Mouse (Mus musculus): ENCODE results near the gene Oas1h. TPM values are rescaled to one million over a fixed set of nuclear protein-coding genes. Genes with fewer than 3 reads are reported as not detected.
"Not testable (repeated sequence)": the region's sequence is repeated elsewhere in the genome, so short reads cannot be mapped to it uniquely, and the experiment has no call there.

The Oas1h gene
- total RNA-seq, 2 experiments from 2014 or later, result 0.20 TPM; not detected in 1

DNA sequence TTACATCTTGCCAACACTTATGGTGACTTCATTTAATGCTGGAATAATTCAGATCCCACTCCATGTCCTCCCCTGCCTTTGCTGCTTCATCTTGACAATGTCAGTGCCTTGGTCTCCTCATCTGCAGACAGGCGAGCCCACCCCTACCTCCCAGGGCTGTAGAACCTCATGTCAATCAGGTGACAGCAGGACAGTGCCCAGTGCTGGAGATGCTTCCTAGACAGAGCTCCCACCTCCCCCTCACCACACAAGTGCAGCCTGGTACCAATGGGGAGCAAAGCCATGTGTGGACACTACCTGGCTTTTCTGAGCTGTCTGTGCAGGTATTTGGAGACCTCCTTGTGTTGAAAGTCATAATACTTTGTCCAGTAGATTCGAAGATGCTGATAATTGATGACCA lies 17.6 kb downstream of the Oas1h start:
- DNase-seq (ENCODE audit: low spot score in 2 of 2), result not testable (repeated sequence)

DNA sequence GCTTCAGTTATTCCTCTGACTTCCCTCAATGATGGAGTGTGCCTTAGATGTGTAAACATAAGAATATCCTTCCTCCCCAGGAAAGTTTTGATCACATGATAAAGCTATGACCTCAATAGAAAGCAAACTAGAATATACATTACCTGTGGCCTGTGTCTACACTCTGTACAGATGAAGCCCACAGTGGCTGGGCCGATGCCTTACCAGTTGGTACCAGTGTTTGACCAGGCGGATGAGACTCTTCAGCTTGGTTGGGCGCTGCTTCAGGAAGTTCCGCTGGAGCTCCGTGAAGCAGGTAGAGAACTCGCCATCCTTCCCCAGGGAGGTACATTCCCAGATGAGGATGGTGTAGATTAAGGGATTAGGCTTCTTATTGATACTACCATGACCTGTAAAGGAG lies 20.5 kb downstream of the Oas1h start:
- DNase-seq (ENCODE audit: low spot score in 2 of 2), result not testable (repeated sequence)

DNA sequence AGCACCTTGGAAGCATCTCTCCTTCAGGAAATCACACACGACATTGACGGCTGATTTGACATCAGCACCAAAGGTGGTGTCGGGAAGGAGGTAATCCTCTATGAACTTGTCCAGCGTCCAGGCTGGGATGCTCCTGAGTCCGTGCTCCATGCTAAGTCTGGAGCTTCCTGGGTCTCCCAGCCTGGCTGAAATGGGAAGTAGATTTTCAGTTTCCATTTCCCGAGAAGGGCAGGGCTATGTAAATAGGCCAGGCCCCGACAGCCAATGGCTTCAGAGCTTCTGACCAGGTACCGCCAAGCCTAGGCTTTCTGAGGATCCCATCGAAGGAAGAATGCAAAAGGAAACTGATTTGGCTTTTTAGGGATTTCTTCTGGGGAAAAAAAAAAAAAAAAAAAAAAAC lies 26.2 kb downstream of the Oas1h start, which contains the start of gene Oas1g:
Gene Oas1g (minus strand): TSS at position 201 of the 400 bp plus-strand sequence.
- DNase-seq (ENCODE audit: low spot score in 2 of 2), result not testable (repeated sequence)

DNA sequence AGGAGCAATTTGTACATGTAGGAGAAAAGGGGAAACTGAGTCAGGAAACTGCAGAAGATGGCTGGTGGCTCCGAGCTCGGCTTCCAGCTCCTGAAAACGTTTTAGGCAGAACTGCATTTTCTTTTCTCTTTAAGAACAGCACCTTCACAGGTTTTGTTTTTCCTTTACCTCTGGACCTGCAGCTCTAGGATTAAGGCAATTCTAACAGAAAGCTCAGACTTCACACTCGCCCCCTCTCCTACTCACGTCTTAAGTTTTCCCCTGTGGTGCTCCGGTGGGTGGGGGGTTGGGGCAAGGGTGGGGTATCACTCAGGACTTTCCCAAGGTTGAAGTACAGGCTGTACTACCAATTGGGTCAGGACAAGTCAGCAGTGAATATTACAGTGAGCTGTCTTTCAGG lies 26.6 kb downstream of the Oas1h start:
- no peak for DNase-seq (ENCODE audit: low spot score in 2 of 2)

DNA sequence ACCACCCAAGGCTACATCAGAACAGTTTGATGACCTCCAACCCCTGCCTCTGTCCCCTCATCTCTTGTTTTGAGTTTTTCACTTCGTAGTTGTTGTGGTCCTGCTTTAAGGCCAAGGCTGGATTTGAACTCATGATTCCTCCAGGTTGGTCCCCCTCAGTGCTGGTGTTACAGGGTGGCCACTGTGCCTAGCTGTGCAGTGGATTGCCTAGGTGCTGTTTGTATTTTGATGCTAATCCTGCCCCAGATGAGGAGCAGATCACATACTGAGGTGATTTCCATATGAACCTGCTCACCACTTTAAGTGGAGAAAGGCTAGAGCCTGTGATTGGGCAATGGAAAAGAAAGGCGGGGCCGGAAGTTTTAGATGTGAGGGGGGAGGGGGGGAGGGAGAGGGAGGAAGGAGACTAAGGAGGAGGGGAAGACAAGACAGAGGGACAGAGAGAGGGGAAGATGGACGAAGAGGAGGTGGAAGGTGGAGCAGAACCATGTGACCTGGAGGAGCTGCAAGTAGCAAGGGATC lies 27.1 kb downstream of the Oas1h start:
- DNase-seq (ENCODE audit: low spot score in 2 of 2), result not testable (repeated sequence)

DNA sequence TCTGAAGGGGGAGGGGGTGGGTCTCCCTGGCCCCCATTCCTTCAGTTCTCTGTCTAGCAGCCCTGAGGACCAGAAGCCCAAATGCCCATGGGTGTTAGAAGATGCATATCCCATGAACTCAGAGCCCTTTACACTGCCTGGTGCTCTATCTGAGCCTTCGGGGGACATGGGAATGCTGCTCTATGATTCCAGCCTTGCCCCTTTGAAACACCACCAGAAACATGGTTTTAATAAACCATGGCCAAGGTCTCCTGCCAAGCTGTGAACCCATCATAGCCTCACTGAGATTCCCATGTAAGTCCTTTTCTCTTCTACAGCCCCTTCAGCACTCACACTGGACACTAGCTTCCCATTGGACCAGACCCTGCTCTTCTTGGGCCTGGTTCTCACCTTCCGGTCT lies 28.8 kb downstream of the Oas1h start:
- no peak for DNase-seq (ENCODE audit: low spot score in 2 of 2)

DNA sequence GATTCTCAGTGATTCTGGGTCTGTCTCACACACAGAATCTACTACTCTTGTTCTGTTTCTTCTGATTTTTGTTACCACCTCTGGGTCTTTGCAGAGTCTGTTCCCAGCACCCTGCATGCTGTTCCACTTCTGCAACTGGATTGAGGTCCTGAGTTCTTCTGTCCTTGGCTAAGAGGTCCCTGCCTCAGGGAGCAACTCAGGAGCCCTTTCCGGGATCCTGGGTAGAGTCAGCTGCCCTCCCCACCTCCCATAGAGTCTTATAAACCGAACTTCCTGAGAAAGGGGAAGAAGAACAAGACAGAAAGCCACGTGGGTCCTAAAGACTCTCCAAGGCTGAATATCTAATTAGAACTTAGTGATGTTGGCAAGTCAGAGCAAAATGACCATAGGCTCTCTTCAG lies 29.8 kb downstream of the Oas1h start:
- DNase-seq (ENCODE audit: low spot score in 2 of 2), result no peak

DNA sequence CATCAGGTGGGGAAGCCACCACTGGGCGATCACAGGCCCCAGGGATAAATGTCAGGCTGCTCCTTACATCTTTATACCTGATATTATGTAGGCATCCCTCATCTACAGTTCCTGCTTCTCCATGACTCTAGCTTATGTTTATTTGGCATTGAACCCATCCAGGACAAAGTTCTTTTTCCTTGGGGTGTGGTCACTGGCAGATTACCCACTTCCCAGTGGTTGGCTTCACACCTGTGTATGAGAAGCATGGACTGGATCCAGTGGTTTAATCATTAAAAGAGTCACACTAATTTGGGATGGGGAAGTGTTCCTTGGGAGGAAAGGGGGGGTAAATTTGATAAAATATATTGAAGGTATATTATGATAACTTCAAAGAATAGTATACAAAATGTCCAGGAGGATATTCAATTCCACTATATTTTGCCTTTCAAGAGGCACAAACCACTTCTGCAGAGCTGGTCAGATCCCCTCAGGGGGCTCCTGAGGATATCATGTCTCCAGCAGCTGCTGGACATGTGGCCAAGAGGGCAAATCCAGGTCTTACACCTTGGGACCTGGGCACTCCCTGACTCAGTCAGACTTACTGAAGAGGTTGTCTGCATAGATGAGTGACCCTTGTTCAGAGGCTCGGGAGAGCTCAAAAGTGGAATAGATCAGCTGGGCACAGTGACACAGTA lies 30.5 kb downstream of the Oas1h start:
- DNase-seq (ENCODE audit: low spot score in 2 of 2), result not testable (repeated sequence)

DNA sequence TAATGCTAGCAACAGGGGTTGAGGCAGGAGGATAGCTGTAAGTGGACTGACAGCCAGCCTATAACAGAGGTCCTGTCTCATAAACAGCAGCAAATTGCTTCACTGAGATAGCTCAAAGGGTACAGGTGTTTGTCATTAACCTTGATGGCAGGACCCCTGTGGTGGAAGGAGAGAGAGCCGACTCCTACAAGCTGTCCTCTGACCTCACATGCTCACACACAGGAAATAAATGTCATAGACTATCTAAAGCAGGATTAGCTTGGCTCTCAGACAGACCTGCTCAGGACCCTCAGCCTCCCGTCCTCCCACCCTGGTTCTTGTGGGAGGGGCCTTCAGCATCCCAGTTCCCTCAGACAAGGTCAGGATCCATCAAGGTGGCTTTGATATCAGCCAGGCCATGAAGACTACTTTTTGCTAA lies 31.0 kb downstream of the Oas1h start:
- no peak for DNase-seq (ENCODE audit: low spot score in 2 of 2)

DNA sequence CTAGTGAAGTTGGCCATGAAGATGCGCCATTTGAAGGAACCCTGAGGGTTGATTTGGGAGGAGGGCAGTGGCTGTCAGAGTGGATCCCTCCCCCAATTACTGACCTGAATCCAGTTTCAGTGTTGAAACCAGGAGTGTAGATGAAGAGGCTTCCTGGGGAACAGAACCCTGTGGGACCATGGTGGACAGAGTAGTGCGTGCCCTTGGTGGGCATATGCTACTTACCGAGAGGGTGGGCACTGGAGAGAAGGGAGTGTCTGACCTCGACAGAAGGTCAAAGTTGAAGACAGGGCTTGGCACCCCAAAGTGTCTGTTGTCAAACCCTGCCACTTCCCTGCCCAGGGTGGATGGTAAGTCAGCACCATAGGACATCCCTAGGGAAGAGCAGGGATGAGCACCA lies 32.6 kb downstream of the Oas1h start:
- DNase-seq (ENCODE audit: low spot score in 2 of 2), result not testable (repeated sequence)

DNA sequence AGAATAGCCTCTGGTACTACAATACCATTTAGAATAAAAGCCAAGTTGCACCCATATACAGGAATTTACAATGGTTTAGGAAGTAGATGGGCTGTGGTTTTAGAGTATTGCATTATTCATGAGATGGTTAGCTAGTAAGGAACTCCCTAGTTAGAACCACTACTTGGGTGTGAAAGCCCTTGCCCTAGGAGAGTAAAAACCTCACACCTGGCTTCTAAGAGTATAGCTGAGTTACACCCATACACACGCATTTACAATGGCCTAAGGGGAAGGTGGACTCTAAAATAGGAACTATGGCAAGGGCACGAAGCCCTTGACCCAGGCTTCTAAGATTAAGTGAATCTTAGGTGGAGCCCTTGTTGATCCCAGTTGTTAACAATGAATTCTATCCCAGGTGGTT lies 33.5 kb downstream of the Oas1h start:
- not testable (repeated sequence) for DNase-seq (ENCODE audit: low spot score in 2 of 2)

DNA sequence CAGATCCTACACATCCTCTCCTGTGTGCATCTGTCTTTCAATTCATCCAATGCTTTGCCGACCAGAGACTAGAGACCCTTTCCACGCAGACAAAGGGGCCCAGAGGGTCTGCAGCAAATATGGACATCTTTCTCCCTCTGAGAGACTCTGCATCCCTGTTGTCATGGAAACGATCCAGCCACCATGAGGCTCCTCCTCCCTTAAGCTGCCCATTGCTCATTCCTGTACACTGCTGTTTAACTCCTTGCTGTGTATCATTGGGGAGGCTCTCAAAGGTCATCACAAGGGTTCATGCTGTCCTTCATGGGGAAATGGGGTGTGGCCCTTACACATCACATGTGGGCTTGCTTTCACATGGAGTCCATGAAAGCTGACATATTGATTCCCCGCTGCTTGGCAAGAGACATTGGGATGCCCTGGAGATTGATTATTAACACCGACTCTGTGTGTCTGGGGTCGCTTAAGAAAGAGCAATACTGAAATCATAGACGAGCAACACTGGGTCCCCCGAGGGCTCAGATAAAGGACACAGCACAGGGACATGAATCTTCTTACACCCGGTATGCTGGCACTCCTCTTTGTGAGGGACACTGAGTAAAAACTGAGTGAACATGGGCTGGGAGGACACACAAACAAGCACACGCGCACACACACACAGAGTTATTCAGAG lies 34.1 kb downstream of the Oas1h start:
- DNase-seq (ENCODE audit: low spot score in 2 of 2), result no peak

DNA sequence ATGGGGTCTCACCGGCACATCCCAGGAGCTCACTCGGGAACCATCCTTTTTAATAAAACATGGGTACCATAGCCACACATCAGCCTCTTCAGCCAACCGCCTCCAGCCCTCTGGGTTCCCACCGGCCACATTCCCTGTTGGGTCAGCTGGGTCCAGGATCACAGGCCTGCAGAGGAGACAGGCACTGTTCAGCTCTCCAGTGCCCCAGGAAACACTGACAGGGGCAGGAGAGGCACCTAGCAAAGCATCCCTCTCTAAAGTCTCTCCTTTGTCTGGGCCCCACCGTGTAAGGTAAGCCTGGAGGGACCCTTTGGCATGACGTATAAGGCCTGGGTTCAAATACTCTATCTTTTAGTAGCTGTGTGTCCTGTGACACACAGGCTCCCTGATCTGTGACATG lies 37.1 kb downstream of the Oas1h start:
- DNase-seq (ENCODE audit: low spot score in 2 of 2), result no peak

DNA sequence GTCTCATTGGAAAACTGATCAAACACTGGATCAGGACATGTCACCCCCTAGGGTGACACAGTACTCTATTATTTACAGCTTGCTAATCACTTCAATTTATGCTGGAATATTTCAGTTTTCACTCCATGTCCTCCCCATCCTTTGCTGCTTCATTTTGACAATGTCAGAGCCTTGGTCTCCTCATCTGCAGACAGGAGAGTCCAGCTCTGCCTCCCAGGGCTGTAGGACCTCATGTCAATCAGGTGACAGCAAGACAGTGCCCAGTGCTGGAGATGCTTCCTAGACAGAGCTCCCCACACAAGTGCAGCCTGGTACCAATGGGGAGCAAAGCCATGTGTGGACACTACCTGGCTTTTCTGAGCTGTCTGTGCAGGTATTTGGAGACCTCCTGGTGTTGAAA lies 37.5 kb downstream of the Oas1h start:
- DNase-seq (ENCODE audit: low spot score in 2 of 2), result no peak

DNA sequence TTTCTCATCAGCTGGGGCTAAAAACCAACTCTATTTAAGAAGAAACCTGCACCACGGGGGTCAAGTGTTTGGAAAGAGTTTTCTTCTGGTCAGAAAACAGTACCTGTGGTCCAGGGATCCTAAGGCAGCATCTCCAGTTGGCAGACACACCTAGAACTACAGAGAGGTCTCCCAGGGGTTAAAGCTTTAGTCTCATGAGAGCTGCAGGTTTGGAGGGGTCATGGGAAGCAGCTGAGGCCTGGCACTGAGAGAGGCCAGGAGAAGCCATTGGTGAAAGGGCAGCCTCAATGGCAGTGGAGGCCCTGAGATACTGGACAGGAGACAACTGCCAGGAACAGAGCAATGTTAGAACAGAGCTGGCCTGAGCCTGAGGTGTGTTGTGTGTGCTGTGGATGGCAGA lies 39.4 kb downstream of the Oas1h start:
- no peak for DNase-seq (ENCODE audit: low spot score in 2 of 2)

DNA sequence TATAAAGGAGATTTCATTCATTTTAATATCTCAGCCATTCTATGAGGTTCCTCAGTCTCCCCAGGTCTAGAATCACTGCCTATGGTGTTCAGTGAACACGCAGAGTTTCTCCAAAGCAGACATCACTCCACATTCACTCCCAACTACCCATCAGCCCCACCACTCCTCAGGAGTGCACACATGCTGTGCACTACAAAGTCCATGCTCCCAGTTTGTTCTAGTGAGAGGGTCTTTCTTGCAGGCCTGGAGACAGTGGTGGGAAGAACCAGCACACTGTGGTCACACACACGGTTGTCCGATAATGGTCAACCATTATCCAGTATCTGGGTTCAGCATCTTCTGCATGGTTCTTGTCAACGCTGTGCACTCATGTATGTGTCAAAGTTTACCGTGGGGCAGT lies 40.8 kb downstream of the Oas1h start:
- DNase-seq (ENCODE audit: low spot score in 2 of 2), result no peak

DNA sequence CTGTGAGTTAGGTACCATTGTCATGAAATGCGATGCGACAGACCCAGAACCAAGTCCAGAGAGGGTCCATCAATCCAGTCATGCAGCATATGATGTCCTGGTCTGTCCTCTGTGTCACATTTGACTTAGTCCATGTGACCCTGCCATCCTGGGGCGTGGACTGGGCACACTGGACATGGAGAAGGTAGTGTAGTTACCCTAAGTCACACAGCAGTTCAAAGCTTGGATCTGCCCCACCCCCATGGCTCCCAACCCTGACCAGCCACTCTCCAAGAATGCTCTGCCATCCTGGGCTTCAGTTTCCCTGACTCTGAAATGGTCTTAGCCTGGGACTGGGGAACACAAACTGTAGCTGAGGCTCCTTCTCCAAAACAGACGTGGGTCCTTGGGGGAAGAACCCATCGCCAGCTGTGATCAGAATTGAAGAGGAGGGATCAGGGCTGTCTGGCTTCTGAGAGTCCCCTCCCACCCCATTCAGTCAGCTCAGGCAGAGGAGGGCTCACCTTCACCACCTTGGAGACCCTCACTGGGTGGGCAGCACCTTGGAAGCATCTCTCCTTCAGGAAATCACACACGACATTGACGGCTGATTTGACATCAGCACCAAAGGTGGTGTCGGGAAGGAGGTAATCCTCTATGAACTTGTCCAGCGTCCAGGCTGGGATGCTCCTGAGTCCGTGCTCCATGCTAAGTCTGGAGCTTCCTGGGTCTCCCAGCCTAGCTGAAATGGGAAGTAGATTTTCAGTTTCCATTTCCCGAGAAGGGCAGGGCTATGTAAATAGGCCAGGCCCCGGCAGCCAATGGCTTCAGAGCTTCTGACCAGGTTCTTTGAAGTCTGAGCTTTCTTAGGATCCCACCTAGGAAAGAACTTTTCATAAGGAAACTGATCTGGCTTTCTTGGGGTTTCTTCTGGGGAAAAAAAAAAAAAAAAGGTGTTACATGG lies 45.8 kb downstream of the Oas1h start, which contains the start of gene Oas1a:
Gene Oas1a (minus strand): TSS at position 731 of the 943 bp plus-strand sequence.
- DNase-seq (ENCODE audit: low spot score in 2 of 2), result not testable (repeated sequence)

DNA sequence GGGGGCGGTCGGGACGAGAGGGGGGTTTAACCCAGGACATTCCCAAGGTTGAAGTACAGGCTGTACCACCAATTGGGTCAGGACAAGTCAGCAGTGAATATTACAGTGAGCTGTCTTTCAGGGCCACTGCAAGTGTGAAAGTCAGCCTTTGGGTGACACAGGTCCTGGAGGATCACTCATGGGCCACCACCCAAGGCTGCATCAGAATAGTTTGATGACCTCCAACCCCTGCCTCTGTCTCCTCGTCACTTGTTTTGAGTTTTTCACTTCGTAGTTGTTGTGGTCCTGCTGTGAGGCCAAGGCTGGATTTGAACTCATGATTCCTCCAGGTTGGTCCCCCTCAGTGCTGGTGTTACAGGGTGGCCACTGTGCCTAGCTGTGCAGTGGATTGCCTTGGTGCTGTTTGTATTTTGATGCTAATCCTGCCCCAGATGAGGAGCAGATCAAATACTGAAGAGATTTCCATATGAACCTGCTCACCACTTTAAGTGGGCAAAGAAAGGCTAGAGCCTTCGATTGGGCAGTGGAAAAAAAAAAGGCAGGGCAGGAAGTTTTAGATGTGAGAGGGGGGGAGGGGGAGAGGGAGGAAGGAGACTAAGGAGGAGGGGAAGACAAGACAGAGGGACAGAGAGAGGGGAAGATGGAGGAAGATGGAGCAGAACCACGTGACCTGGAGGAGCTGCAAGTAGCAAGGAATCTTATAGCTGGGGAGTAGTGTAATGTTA lies 47.1 kb downstream of the Oas1h start:
- DNase-seq (ENCODE audit: low spot score in 2 of 2), result no peak

DNA sequence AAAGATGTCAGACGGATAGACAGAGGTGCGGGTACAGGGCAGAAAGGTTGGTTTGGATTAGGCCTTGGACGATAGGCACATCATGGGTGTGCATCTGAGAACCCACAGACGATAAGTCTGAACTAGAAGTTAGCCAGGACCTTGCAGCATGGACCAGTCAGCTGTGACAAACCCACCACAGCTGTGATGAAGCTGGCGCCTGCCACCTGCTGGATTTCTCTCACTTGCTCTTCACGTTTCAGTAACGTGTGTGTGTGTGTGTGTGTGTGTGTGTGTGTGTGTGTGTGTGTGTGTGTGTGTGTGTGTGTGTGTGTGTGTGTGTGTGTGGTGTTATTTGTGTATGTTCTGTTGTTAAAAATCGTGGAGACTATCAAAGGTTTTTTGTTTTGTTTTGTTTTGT lies 53.0 kb downstream of the Oas1h start, which contains the start of gene Oas1d:
Gene Oas1d (plus strand): TSS at position 333 of the 400 bp plus-strand sequence.
- not testable (repeated sequence) for DNase-seq (ENCODE audit: low spot score in 2 of 2)

DNA sequence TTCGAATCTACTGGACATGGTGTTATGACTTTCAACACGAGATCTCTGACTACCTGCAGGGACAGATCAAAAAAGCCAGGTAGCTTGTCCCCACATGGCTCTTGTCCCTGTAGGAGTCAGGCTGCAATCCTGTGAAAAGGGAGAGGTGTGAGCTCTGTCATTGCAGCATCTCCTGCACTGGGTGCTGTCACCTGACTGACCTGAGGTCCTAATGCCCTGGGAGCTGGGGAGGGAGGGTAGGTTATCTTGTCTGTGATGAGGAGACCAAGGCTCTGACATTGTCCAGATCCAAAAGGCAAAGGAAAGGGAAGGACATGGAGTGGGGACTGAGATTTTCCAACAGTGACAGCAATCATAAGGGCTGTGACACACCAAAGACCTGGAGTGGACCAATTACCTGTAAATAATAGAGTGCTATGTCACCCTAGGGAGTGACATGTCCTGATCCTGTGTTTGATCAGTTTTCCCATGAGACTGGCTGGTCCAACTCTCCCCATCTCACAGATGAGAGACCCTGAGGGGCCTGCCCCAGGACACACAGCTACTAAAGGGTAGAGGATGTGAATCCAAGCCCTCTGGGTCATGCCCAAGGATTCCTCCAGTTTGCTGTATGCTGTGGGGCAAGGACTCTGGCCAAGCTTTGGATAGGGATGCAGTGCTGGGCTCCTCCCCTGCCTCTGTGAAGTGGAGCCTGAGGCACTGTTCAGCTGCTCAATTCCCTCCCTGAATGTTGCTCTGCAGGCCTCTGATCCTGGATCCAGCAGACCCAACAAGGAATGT lies 58.1 kb downstream of the Oas1h start:
- not testable (repeated sequence) for DNase-seq (ENCODE audit: low spot score in 2 of 2)

All from adrenal gland, postnatal 4 days (tissue).